Mouse (Mus musculus) myocyte (in vitro differentiated cells): ENCODE measurements around the gene Isyna1. TPM values are rescaled to one million over a fixed set of nuclear protein-coding genes. Genes with fewer than 3 reads are reported as not detected.

Experiments used
- H3K27me3 ChIP-seq: one replicate; pipeline ENCODE4 v1.6.1; 2011; ENCODE audit not compliant: control insufficient read depth, insufficient read depth, insufficient read length
- H3K36me3 ChIP-seq: one replicate; pipeline ENCODE4 v1.6.1; 2011; ENCODE audit not compliant: control insufficient read depth, insufficient read depth
- H3K4me2 ChIP-seq: one replicate; pipeline ENCODE4 v1.6.1; 2011; ENCODE audit warnings: low read depth, control low read depth
- H3K4me3 ChIP-seq: one replicate; pipeline ENCODE4 v1.5.1; 2011; ENCODE audit warnings: mild to moderate bottlenecking, control low read depth, moderate library complexity
- H3K79me2 ChIP-seq: one replicate; pipeline ENCODE4 v1.6.1; 2011; ENCODE audit not compliant: control insufficient read depth, insufficient read depth
- H3ac ChIP-seq: one replicate; pipeline ENCODE4 v1.6.1; 2011; ENCODE audit not compliant: control insufficient read depth, insufficient read length
- CEBPB ChIP-seq: IDR thresholded peaks from 2 replicates; pipeline ENCODE4 v1.6.1; 2011; ENCODE audit warnings: mild to moderate bottlenecking, moderate library complexity; ENCODE audit not compliant: poor library complexity, insufficient read depth, severe bottlenecking
- E2F4 ChIP-seq: IDR thresholded peaks from one replicate; pipeline ENCODE4 v1.6.1; 2011; ENCODE audit warnings: mild to moderate bottlenecking, control low read depth, moderate library complexity; ENCODE audit not compliant: insufficient read depth
- MAX ChIP-seq: IDR thresholded peaks from one replicate; pipeline ENCODE4 v1.6.1; 2011; ENCODE audit warnings: low read depth, mild to moderate bottlenecking, control low read depth
- MYOD1 ChIP-seq, 3 experiments: IDR thresholded peaks; one replicate each; pipeline ENCODE4 v1.6.1; 2011; ENCODE audit warnings: control low read depth in 2 of 3, low read depth in 2 of 3, mild to moderate bottlenecking in 2 of 3, moderate library complexity in 1 of 3; ENCODE audit not compliant: insufficient read length in 2 of 3, control insufficient read depth in 1 of 3
- MYOG ChIP-seq, 3 experiments: IDR thresholded peaks; one replicate each; pipeline ENCODE4 v1.6.1; 2011; ENCODE audit warnings: control low read depth in 2 of 3, low read depth in 2 of 3, mild to moderate bottlenecking in 2 of 3; ENCODE audit not compliant: insufficient read length in 2 of 3, control insufficient read depth in 1 of 3, insufficient read depth in 1 of 3
- POLR2A ChIP-seq: IDR thresholded peaks from one replicate; pipeline ENCODE4 v1.6.1; 2011; ENCODE audit warnings: low read depth, mild to moderate bottlenecking, control low read depth, moderate library complexity; ENCODE audit not compliant: insufficient read length
- POLR2AphosphoS2 ChIP-seq: IDR thresholded peaks from one replicate; pipeline ENCODE4 v1.6.1; 2011; ENCODE audit warnings: low read depth, control low read depth; ENCODE audit not compliant: insufficient read length
- REST ChIP-seq: IDR thresholded peaks from one replicate; pipeline ENCODE4 v1.6.1; 2011; ENCODE audit warnings: mild to moderate bottlenecking, control low read depth, moderate library complexity; ENCODE audit not compliant: insufficient read depth, insufficient read length
- SRF ChIP-seq: IDR thresholded peaks from one replicate; pipeline ENCODE4 v1.6.1; 2011; ENCODE audit warnings: low read depth; ENCODE audit not compliant: control insufficient read depth, insufficient read length
- TCF12 ChIP-seq: IDR thresholded peaks from one replicate; pipeline ENCODE4 v1.6.1; 2011; ENCODE audit warnings: mild to moderate bottlenecking, control low read depth; ENCODE audit not compliant: poor library complexity, insufficient read depth, severe bottlenecking
- TCF3 ChIP-seq: IDR thresholded peaks from one replicate; pipeline ENCODE4 v1.6.1; 2011; ENCODE audit warnings: low read depth, control low read depth; ENCODE audit not compliant: insufficient read length
- USF1 ChIP-seq: IDR thresholded peaks from one replicate; pipeline ENCODE4 v1.6.1; 2011; ENCODE audit warnings: low read depth, mild to moderate bottlenecking, control low read depth, moderate library complexity
- polyA plus RNA-seq: library from polyadenylated mRNA; unstranded; fragments of >200 nt; fragmentation: generic; extraction: Trizol; gene quantifications from one replicate; pipeline ENCODE4 v1.2.1, GENCODE M21; 2012; ENCODE audit warnings: missing spikeins

The Isyna1 gene
- polyA plus RNA-seq, 1 experiment, result 40.4 TPM

- Histone ChIP-seq H3ac (no peak overlapping the region), H3K4me3 (no peak overlapping the region), H3K79me2 (no peaks in the 10 kb centered on the region), H3K4me2 (no peak overlapping the region), H3K27me3 (no peaks in the 10 kb centered on the region), H3K36me3 (peaks cover 2% of the 10 kb centered on the region)
- TF ChIP-seq REST (no peak), TCF3 (no peak), USF1 (no peak), POLR2AphosphoS2 (peak; percentile 38), MYOG (IDR thresholded peaks at IDR 0.05; ENCODE audit: control insufficient read depth in 1 of 3, insufficient read depth in 1 of 3, insufficient read length in 2 of 3, low read depth in 2 of 3) (no peak), MYOD1 (IDR thresholded peaks at IDR 0.05; ENCODE audit: control insufficient read depth in 1 of 3, insufficient read length in 2 of 3, low read depth in 2 of 3) (no peak), CEBPB (no peak), MAX (no peak)
Observed at GRCm38 (mm10) chr8:70645501-70646224, 51.5 kb downstream of the Isyna1 start.

DNA sequence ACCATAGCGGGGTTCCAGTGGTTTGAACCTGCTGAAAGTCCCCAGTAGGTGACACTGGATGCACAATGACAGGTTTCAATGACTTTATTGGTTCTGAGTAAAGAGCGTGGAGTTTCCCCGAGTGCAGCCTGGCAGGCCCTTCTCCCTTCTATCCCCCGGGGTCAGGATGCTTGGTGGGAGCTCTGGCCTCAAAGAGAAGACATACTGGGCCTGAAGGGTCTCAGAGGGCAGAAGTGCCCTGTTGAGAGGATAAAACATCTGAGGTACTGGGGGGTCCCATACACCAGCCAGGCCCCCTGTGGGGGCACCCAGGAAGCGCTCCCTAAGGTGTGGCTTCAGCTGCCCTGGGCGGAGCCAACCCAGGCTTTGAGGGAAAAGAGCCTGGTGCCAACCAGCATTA, 52.2 kb downstream of the Isyna1 start:
- Histone ChIP-seq H3K36me3 (peaks cover 5% of the 10 kb centered on the region), H3K79me2 (no peaks in the 10 kb centered on the region), H3K4me2 (no peak overlapping the region), H3K27me3 (no peaks in the 10 kb centered on the region), H3K4me3 (no peak overlapping the region), H3ac (no peak overlapping the region)
- TF ChIP-seq POLR2A (no peak), MYOG (IDR thresholded peaks at IDR 0.05; ENCODE audit: control insufficient read depth in 1 of 3, insufficient read depth in 1 of 3, insufficient read length in 2 of 3, low read depth in 2 of 3) (no peak), E2F4 (no peak), POLR2AphosphoS2 (no peak), USF1 (no peak), SRF (no peak), MYOD1 (IDR thresholded peaks at IDR 0.05; ENCODE audit: control insufficient read depth in 1 of 3, insufficient read length in 2 of 3, low read depth in 2 of 3) (no peak), TCF12 (no peak)

GRCm38 (mm10) chr8:70646775-70647174, 52.6 kb downstream of the Isyna1 start:
- TF ChIP-seq POLR2AphosphoS2 (peak; percentile 41), CEBPB (peak; percentile 68; the same call in 1 of the 2 replicates), TCF3 (no peak)
- H3K79me2 ChIP-seq, result no peaks in the 10 kb centered on the region
- peaks cover 5% of the 10 kb centered on the region for H3K36me3 ChIP-seq
- H3K4me2 ChIP-seq, result no peak overlapping the region
- no peak overlapping the region for H3ac ChIP-seq
- H3K4me3 ChIP-seq, result no peak overlapping the region
- H3K27me3 ChIP-seq, result no peaks in the 10 kb centered on the region

Other genes with a start within 250 kb of the Isyna1 start
- gene Upf1, start 241.1 kb upstream of the Isyna1 start, polyA plus RNA-seq, result 35.8 TPM
- gene Comp, start 220.8 kb upstream of the Isyna1 start, polyA plus RNA-seq, result 0.05 TPM
- 9.6 TPM for gene Crtc1, start 154.8 kb upstream of the Isyna1 start, polyA plus RNA-seq
- gene Klhl26, start 117.4 kb upstream of the Isyna1 start, polyA plus RNA-seq, result 32.5 TPM
- 0.04 TPM for gene Tmem59l, start 107.0 kb upstream of the Isyna1 start, polyA plus RNA-seq
- gene Crlf1, start 101.2 kb upstream of the Isyna1 start, polyA plus RNA-seq, result 99.1 TPM
- gene Rex1bd, start 87.6 kb upstream of the Isyna1 start, polyA plus RNA-seq, result 259 TPM
- gene Uba52, start 83.6 kb upstream of the Isyna1 start, polyA plus RNA-seq, result 2,253 TPM
- gene Fkbp8, start 66.6 kb upstream of the Isyna1 start, polyA plus RNA-seq, result 329 TPM
- gene Kxd1, start 66.4 kb upstream of the Isyna1 start, polyA plus RNA-seq, result 73.8 TPM
- gene Ell, start 54.9 kb upstream of the Isyna1 start, polyA plus RNA-seq, result 12.7 TPM
- 133 TPM for gene Ssbp4, start 14.5 kb downstream of the Isyna1 start, polyA plus RNA-seq
- not detected for gene Lrrc25, start 21.8 kb downstream of the Isyna1 start, polyA plus RNA-seq
- gene Gdf15, start 38.1 kb downstream of the Isyna1 start, polyA plus RNA-seq, result 54.1 TPM
- gene Pgpep1, start 66.0 kb downstream of the Isyna1 start, polyA plus RNA-seq, result 38.5 TPM
- gene Lsm4, start 78.9 kb downstream of the Isyna1 start, polyA plus RNA-seq, result 178 TPM
- gene Jund, start 104.6 kb downstream of the Isyna1 start, polyA plus RNA-seq, result 246 TPM
- gene Iqcn, start 109.1 kb downstream of the Isyna1 start, polyA plus RNA-seq, result 0.02 TPM
- gene Gm3336, start 124.2 kb downstream of the Isyna1 start, polyA plus RNA-seq, result 0.23 TPM
- gene Pde4c, start 129.3 kb downstream of the Isyna1 start, polyA plus RNA-seq, result 0.10 TPM
- 34.9 TPM for gene Rab3a, start 160.3 kb downstream of the Isyna1 start, polyA plus RNA-seq
- 73.0 TPM for gene Mpv17l2, start 166.6 kb downstream of the Isyna1 start, polyA plus RNA-seq
- gene Pik3r2, start 182.3 kb downstream of the Isyna1 start, polyA plus RNA-seq, result 130 TPM
- gene Mast3, start 210.7 kb downstream of the Isyna1 start, polyA plus RNA-seq, result 31.7 TPM
- gene Il12rb1, start 214.1 kb downstream of the Isyna1 start, polyA plus RNA-seq, result 6.5 TPM
- gene Arrdc2, start 245.3 kb downstream of the Isyna1 start, polyA plus RNA-seq, result 5.8 TPM